Mouse (Mus musculus): Measurements from ENCODE around the gene Sox18. TPM values are rescaled to one million over a fixed set of nuclear protein-coding genes. Genes with fewer than 3 reads are reported as not detected.
A peak's percentile ranks its signal among the peaks of the same experiment; 100 is the strongest.

Gene Sox18
- polyA plus RNA-seq, 1 experiment from 2014 or later: 53.6 TPM

GRCm38 (mm10) chr2:181662620-181663297 is 8.7 kb downstream of the Sox18 start:
- ATAC-seq (replicated peaks; ENCODE audit: extremely low read depth, insufficient read depth, low FRiP score): peak; percentile 26
- peak overlapping the region; percentile 85 for H3K27ac ChIP-seq (ENCODE audit: low read length)
- no peak overlapping the region for H3K4me3 ChIP-seq (ENCODE audit: low read length)
- H3K4me2 ChIP-seq (ENCODE audit: low read depth, low read length): no peak overlapping the region
- H3K9ac ChIP-seq (ENCODE audit: low read length): no peak overlapping the region
- no peaks in the 10 kb centered on the region for H3K9me3 ChIP-seq (replicated peaks; ENCODE audit: control insufficient read depth, low read length)
- H3K27me3 ChIP-seq (ENCODE audit: control insufficient read depth, insufficient read depth, low read length): no peaks in the 10 kb centered on the region
- H3K4me1 ChIP-seq (ENCODE audit: control insufficient read depth, insufficient read depth, low read length): 0 out of 2 replicates have a peak, but pooled peaks cover 7% of the 10 kb centered on the region
- no peaks in the 10 kb centered on the region for H3K36me3 ChIP-seq (ENCODE audit: control insufficient read depth, insufficient read depth)
- 81% methylated on average over 3 of the region's 3 CpGs for WGBS

GRCm38 (mm10) chr2:181659609-181660055 is 11.8 kb downstream of the Sox18 start:
- H3K36me3 ChIP-seq (ENCODE audit: control insufficient read depth, insufficient read depth): peaks cover 13% of the 10 kb centered on the region
- H3K9me3 ChIP-seq (replicated peaks; ENCODE audit: control insufficient read depth, low read length): no peaks in the 10 kb centered on the region
- H3K4me2 ChIP-seq (ENCODE audit: low read depth, low read length): peak overlapping the region; percentile 10; the same call in 1 of the 2 replicates
- peak; percentile 82 for ATAC-seq (replicated peaks; ENCODE audit: extremely low read depth, insufficient read depth, low FRiP score)
- H3K9ac ChIP-seq (ENCODE audit: low read length): no peak overlapping the region
- H3K27me3 ChIP-seq (ENCODE audit: control insufficient read depth, insufficient read depth, low read length): no peaks in the 10 kb centered on the region
- 5% methylated on average over 9 of the region's 9 CpGs for WGBS
- no peak overlapping the region for H3K4me3 ChIP-seq (ENCODE audit: low read length)
- H3K4me1 ChIP-seq (ENCODE audit: control insufficient read depth, insufficient read depth, low read length): 0 out of 2 replicates have a peak, but pooled peaks cover 9% of the 10 kb centered on the region
- peak overlapping the region; percentile 58 for H3K27ac ChIP-seq (ENCODE audit: low read length)

DNA sequence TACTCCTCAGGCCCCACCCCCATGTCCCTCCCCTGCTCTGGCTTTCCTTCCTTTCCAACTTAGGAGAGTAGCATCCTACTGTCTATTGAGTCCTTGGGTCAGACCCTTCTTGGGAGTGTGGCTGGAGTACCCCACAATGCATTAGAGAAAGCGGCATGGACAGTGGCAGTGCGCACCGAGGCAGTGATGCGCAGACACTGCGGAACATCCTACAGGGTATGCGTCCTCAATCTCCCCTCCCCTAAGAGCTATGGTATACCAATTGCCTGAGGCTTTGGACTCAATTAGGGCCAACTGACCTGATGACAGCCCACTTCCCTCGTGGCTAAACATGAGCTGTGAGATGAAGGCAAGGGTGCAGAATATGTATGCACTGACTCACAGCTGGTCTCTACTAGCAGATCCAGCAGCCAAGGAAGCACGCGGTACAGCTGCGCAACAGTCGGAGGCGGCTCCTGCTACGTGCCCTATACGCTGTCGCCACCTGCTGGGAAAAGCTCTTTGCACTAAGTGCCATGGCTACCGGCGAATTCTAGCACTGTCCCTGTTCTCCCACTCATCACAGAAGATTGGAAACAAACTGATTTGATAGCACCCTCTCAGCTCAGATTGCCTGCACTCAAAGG is 12.4 kb downstream of the Sox18 start:
- H3K9me3 ChIP-seq (replicated peaks; ENCODE audit: control insufficient read depth, low read length): no peaks in the 10 kb centered on the region
- no peak overlapping the region for H3K4me3 ChIP-seq (ENCODE audit: low read length)
- H3K4me1 ChIP-seq (ENCODE audit: control insufficient read depth, insufficient read depth, low read length): 0 out of 2 replicates have a peak, but pooled peaks cover 9% of the 10 kb centered on the region
- no peaks in the 10 kb centered on the region for H3K27me3 ChIP-seq (ENCODE audit: control insufficient read depth, insufficient read depth, low read length)
- no peak overlapping the region for H3K9ac ChIP-seq (ENCODE audit: low read length)
- WGBS: 31% methylated on average over 17 of the region's 17 CpGs
- H3K27ac ChIP-seq (ENCODE audit: low read length): peak overlapping the region; percentile 47
- peak overlapping the region; percentile 10; the same call in 1 of the 2 replicates for H3K4me2 ChIP-seq (ENCODE audit: low read depth, low read length)
- H3K36me3 ChIP-seq (ENCODE audit: control insufficient read depth, insufficient read depth): peaks cover 14% of the 10 kb centered on the region
- ATAC-seq (replicated peaks; ENCODE audit: extremely low read depth, insufficient read depth, low FRiP score): peak; percentile 24

GRCm38 (mm10) chr2:181658528-181658927 is 12.9 kb downstream of the Sox18 start:
- Histone ChIP-seq H3K4me2 (ENCODE audit: low read depth, low read length) (no peak overlapping the region), H3K4me1 (ENCODE audit: control insufficient read depth, insufficient read depth, low read length) (peaks cover 14% of the 10 kb centered on the region), H3K9me3 (replicated peaks; ENCODE audit: control insufficient read depth, low read length) (no peaks in the 10 kb centered on the region), H3K27ac (ENCODE audit: low read length) (peak overlapping the region; percentile 47; the same call in 1 of the 2 replicates), H3K27me3 (ENCODE audit: control insufficient read depth, insufficient read depth, low read length) (no peaks in the 10 kb centered on the region), H3K36me3 (ENCODE audit: control insufficient read depth, insufficient read depth) (peaks cover 14% of the 10 kb centered on the region), H3K4me3 (ENCODE audit: low read length) (no peak overlapping the region), H3K9ac (ENCODE audit: low read length) (no peak overlapping the region)
- ATAC-seq (replicated peaks; ENCODE audit: extremely low read depth, insufficient read depth, low FRiP score): no peak
- 83% methylated on average over 7 of the region's 7 CpGs for WGBS

- no peak for ATAC-seq (replicated peaks; ENCODE audit: extremely low read depth, insufficient read depth, low FRiP score)
- Histone ChIP-seq H3K9ac (ENCODE audit: low read length) (no peak overlapping the region), H3K4me3 (ENCODE audit: low read length) (no peak overlapping the region), H3K9me3 (replicated peaks; ENCODE audit: control insufficient read depth, low read length) (no peaks in the 10 kb centered on the region), H3K27me3 (ENCODE audit: control insufficient read depth, insufficient read depth, low read length) (no peaks in the 10 kb centered on the region), H3K36me3 (ENCODE audit: control insufficient read depth, insufficient read depth) (peaks cover 22% of the 10 kb centered on the region), H3K4me1 (ENCODE audit: control insufficient read depth, insufficient read depth, low read length) (peaks cover 14% of the 10 kb centered on the region), H3K4me2 (ENCODE audit: low read depth, low read length) (no peak overlapping the region), H3K27ac (ENCODE audit: low read length) (no peak overlapping the region)
- 37% methylated on average over 2 of the region's 2 CpGs for WGBS
Observed at GRCm38 (mm10) chr2:181657441-181657840, 14.0 kb downstream of the Sox18 start.

DNA sequence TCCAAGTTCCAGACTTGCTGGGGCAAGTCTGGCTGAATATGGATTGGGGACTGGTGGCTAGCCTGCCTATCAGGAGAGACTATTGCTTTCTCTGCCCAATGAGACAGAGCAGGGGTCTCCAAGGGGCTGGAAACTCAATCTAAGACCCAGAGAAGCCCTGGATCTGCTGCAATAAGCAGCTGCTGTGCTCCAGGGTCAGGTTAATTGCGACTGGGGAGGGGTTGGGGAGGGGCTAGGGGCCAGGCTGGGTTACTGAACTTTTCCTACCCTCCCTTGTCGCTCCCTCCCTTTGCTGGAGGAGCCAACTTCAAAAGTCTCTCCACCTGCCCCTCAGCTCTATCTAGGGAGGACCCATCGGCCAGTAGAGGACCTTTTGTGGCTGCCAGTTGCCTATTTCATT is 14.7 kb downstream of the Sox18 start, which contains the start of gene Gm29797:
Gene Gm29797, plus strand, starts transcription at position 301 of the 400 bp plus-strand sequence.
- 75% methylated on average over 3 of the region's 3 CpGs for whole genome bisulfite sequencing
- H3K27ac ChIP-seq (ENCODE audit: low read length): no peak within 1 kb of the TSS
- no peak for ATAC-seq (replicated peaks; ENCODE audit: extremely low read depth, insufficient read depth, low FRiP score)
- H3K4me2 ChIP-seq (ENCODE audit: low read depth, low read length): no peak within 1 kb of the TSS
- no peaks in the 10 kb centered on the region for H3K9me3 ChIP-seq (replicated peaks; ENCODE audit: control insufficient read depth, low read length)
- H3K36me3 ChIP-seq (ENCODE audit: control insufficient read depth, insufficient read depth): peaks cover 28% of the 10 kb centered on the region
- no peaks in the 10 kb centered on the region for H3K27me3 ChIP-seq (ENCODE audit: control insufficient read depth, insufficient read depth, low read length)
- H3K9ac ChIP-seq (ENCODE audit: low read length): no peak within 1 kb of the TSS
- H3K4me1 ChIP-seq (ENCODE audit: control insufficient read depth, insufficient read depth, low read length): peaks cover 14% of the 10 kb centered on the region
- H3K4me3 ChIP-seq (ENCODE audit: low read length): no peak within 1 kb of the TSS

GRCm38 (mm10) chr2:181653523-181653922 is 17.9 kb downstream of the Sox18 start:
- no peak overlapping the region for H3K27ac ChIP-seq (ENCODE audit: low read length)
- no peaks in the 10 kb centered on the region for H3K9me3 ChIP-seq (replicated peaks; ENCODE audit: control insufficient read depth, low read length)
- ATAC-seq (replicated peaks; ENCODE audit: extremely low read depth, insufficient read depth, low FRiP score): no peak
- no peak overlapping the region for H3K4me2 ChIP-seq (ENCODE audit: low read depth, low read length)
- 91% methylated on average over 1 of the region's 1 CpGs for WGBS
- no peak overlapping the region for H3K9ac ChIP-seq (ENCODE audit: low read length)
- no peak overlapping the region for H3K4me3 ChIP-seq (ENCODE audit: low read length)
- no peaks in the 10 kb centered on the region for H3K27me3 ChIP-seq (ENCODE audit: control insufficient read depth, insufficient read depth, low read length)
- peaks cover 49% of the 10 kb centered on the region for H3K36me3 ChIP-seq (ENCODE audit: control insufficient read depth, insufficient read depth)
- peaks cover 7% of the 10 kb centered on the region for H3K4me1 ChIP-seq (ENCODE audit: control insufficient read depth, insufficient read depth, low read length)

DNA sequence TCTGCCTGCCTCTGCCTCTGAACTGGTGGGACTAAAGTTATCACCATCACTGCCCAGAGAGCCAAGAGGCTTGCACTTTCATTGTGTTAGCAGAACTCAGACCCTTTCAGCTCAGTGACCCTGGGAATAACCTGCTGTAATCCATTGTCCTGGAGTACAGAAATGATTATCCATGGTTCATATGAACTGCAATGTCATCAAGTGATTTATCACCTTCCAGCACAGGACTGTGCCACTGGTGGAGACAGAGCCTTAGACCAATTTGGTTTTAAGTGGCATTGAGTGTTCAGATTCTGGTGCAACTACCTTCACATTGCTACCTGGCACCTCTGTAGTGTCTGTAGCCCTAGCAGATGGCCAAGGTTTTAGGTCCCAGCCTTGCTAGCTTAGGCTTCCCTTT is 18.4 kb downstream of the Sox18 start:
- no peak for ATAC-seq (replicated peaks; ENCODE audit: extremely low read depth, insufficient read depth, low FRiP score)
- H3K9me3 ChIP-seq (replicated peaks; ENCODE audit: control insufficient read depth, low read length): no peaks in the 10 kb centered on the region
- no peak overlapping the region for H3K4me3 ChIP-seq (ENCODE audit: low read length)
- peaks cover 53% of the 10 kb centered on the region for H3K36me3 ChIP-seq (ENCODE audit: control insufficient read depth, insufficient read depth)
- peaks cover 7% of the 10 kb centered on the region for H3K4me1 ChIP-seq (ENCODE audit: control insufficient read depth, insufficient read depth, low read length)
- no peak overlapping the region for H3K9ac ChIP-seq (ENCODE audit: low read length)
- no peak overlapping the region for H3K4me2 ChIP-seq (ENCODE audit: low read depth, low read length)
- no peaks in the 10 kb centered on the region for H3K27me3 ChIP-seq (ENCODE audit: control insufficient read depth, insufficient read depth, low read length)
- no peak overlapping the region for H3K27ac ChIP-seq (ENCODE audit: low read length)

GRCm38 (mm10) chr2:181648926-181649325 is 22.5 kb downstream of the Sox18 start:
- H3K27ac ChIP-seq (ENCODE audit: low read length): no peak overlapping the region
- H3K4me1 ChIP-seq (ENCODE audit: control insufficient read depth, insufficient read depth, low read length): peaks cover 5% of the 10 kb centered on the region
- no peak for ATAC-seq (replicated peaks; ENCODE audit: extremely low read depth, insufficient read depth, low FRiP score)
- 88% methylated on average over 10 of the region's 10 CpGs for WGBS
- no peak overlapping the region for H3K4me3 ChIP-seq (ENCODE audit: low read length)
- peaks cover 59% of the 10 kb centered on the region for H3K36me3 ChIP-seq (ENCODE audit: control insufficient read depth, insufficient read depth)
- H3K9ac ChIP-seq (ENCODE audit: low read length): no peak overlapping the region
- no peaks in the 10 kb centered on the region for H3K9me3 ChIP-seq (replicated peaks; ENCODE audit: control insufficient read depth, low read length)
- no peak overlapping the region for H3K4me2 ChIP-seq (ENCODE audit: low read depth, low read length)
- H3K27me3 ChIP-seq (ENCODE audit: control insufficient read depth, insufficient read depth, low read length): no peaks in the 10 kb centered on the region

Data from heart, embryonic 16.5 days (tissue).